Comparison of ENCODE assay signal across 18 mouse cellular contexts in the genomic region with DNA sequence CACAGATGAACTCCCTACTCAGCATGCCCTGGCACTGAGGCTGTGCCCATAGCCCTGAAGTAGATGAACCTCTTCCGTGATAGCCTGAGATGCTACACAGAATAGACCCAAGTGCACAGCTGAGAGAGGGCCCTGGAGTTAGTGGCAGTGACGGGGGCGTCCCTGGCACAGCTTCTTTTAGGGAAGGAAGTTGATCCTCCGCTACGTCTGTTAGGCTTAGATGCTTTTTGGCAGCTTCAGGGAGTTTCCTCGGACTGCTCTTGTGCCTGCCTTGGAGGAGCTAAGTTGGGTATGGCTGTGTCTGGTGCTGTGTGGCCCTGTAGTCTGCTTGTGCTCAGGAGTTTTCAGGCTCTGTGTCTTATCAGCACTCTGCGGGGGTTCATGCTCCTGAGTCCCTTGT. TPM values are rescaled to one million over a fixed set of nuclear protein-coding genes. Genes with fewer than 3 reads are reported as not detected.
DNase-seq lines count a peak whose midpoint lies in the region; ATAC-seq and TF ChIP-seq lines count a peak whose summit lies in the region.
"Had no signal": no experiment of that assay in that cellular context is flagged by ENCODE, and none has a peak within 500 bp of the region (broad histone marks: within the 10 kb centered on the region; RNA-seq: fewer than 3 reads in every experiment).

No protein-coding gene starts in this region.

- H3K4me1 ChIP-seq in E14TG2a.4 (replicated peaks; ENCODE audit: low read depth, low read length) = peaks cover 84% of the 10 kb centered on the region
- peaks cover 34% of the 10 kb centered on the region for H3K4me1 ChIP-seq in limb, embryonic 13.5 days

- peaks cover 58% of the 10 kb centered on the region for H3K36me3 ChIP-seq in E14TG2a.4 (ENCODE audit: insufficient read depth, low read length)
- peaks cover 38% of the 10 kb centered on the region for H3K36me3 ChIP-seq in limb, embryonic 13.5 days

- no peaks in the 10 kb centered on the region for H3K27me3 ChIP-seq in E14TG2a.4 (ENCODE audit: insufficient read depth, low read length)
- H3K27me3 ChIP-seq in limb, embryonic 13.5 days = no peaks in the 10 kb centered on the region

- H3K4me3 ChIP-seq in E14TG2a.4 (replicated peaks; ENCODE audit: low read length) = peak overlapping the region; percentile 32; the same call in 1 of the 2 replicates
- H3K4me3 ChIP-seq in limb, embryonic 13.5 days = no peak overlapping the region
- H3K4me3 ChIP-seq: myocyte had no signal

- ATAC-seq in limb, embryonic 13.5 days (ENCODE audit: low FRiP score, low read depth) = no peak

- WGBS in limb, embryonic 13.5 days = 84% methylated on average over 7 of the region's 7 CpGs

- no peak for TF ChIP-seq CTCF in E14TG2a.4 (conservative IDR thresholded peaks at IDR 0.05; ENCODE audit: low read length)

- peak; percentile 54 to 72 for DNase-seq in frontal cortex, postnatal 36 days (ENCODE audit: low spot score in 2 of 2)
- DNase-seq in frontal cortex, postnatal 25 days (ENCODE audit: low spot score in 2 of 2) = no peak
- DNase-seq in layer of hippocampus, postnatal 36 days = peak; percentile 48 to 55
- DNase-seq in layer of hippocampus, postnatal 25 days (ENCODE audit: extremely low spot score in 1 of 2, low spot score in 1 of 2) = no peak
- DNase-seq in thymus, postnatal 10 days (ENCODE audit: low spot score in 2 of 2) = no peak
- no peak for DNase-seq in natural killer cell, adult 2 months (ENCODE audit: low spot score in 2 of 2)
- DNase-seq: B cell, adult 2 months; cerebellum, adult 11 months; thymus, postnatal 25 days had no signal

- H3K9ac ChIP-seq in limb, embryonic 13.5 days = peak overlapping the region; percentile 53; the same call in 1 of the 2 replicates

- no peak overlapping the region for H3K4me2 ChIP-seq in limb, embryonic 13.5 days (replicated peaks)

- no peaks in the 10 kb centered on the region for H3K9me3 ChIP-seq in E14TG2a.4 (ENCODE audit: low read length)
- no peaks in the 10 kb centered on the region for H3K9me3 ChIP-seq in limb, embryonic 13.5 days

- H3K27ac ChIP-seq in limb, embryonic 13.5 days = no peak overlapping the region
- H3K27ac ChIP-seq: kidney, postnatal 0 days had no signal

RNA-seq across cellular contexts. Expression of a gene that starts 4.8 kb away (rescaled TPM):
- 10 to 100 TPM; 38.2 to 43.5 TPM for total RNA-seq in layer of hippocampus, postnatal 36 days (2021)
- 10 to 100 TPM; 36.9 to 40.0 TPM for total RNA-seq in layer of hippocampus, postnatal 25 days (2021)
- 22.2 and 24.7 TPM in 2 replicates for polyA plus RNA-seq in limb, embryonic 13.5 days (2015; fragmentation: Nextera tagmentation; extraction: Ambion mirVana)

RNA-seq across cellular contexts. Expression of a gene that starts 15.5 kb away (rescaled TPM):
- 100 to 1,000 TPM; 152 to 165 TPM for total RNA-seq in layer of hippocampus, postnatal 36 days (2021)
- total RNA-seq in layer of hippocampus, postnatal 25 days (2021) = 100 to 1,000 TPM; 160 to 178 TPM
- polyA plus RNA-seq in limb, embryonic 13.5 days (2015; fragmentation: Nextera tagmentation; extraction: Ambion mirVana) = 7.8 and 8.4 TPM in 2 replicates

RNA-seq across cellular contexts. Expression of a gene that starts 16.0 kb away (rescaled TPM):
- total RNA-seq in layer of hippocampus, postnatal 36 days (2021) = 1 to 10 TPM; 1.7 to 2.9 TPM
- total RNA-seq in layer of hippocampus, postnatal 25 days (2021) = 1 to 10 TPM; 2.1 to 2.9 TPM
- 0.80 TPM in 2 replicates for polyA plus RNA-seq in limb, embryonic 13.5 days (2015; fragmentation: Nextera tagmentation; extraction: Ambion mirVana)
- total RNA-seq: adrenal gland, postnatal 4 days; gastrocnemius, adult 18-20 months; MEL had no signal
- polyA plus RNA-seq: heart, embryonic 16.5 days; intestine, embryonic 14.5 days; myocyte had no signal

RNA-seq across cellular contexts. Expression of a gene that starts 21.7 kb away (rescaled TPM):
- total RNA-seq in layer of hippocampus, postnatal 36 days (2021) = 10 to 100 TPM; 17.0 to 22.7 TPM
- total RNA-seq in layer of hippocampus, postnatal 25 days (2021) = 10 to 100 TPM; 18.6 to 19.2 TPM
- 46.6 and 48.1 TPM in 2 replicates for polyA plus RNA-seq in limb, embryonic 13.5 days (2015; fragmentation: Nextera tagmentation; extraction: Ambion mirVana)

RNA-seq across cellular contexts. Expression of a gene that starts 21.8 kb away (rescaled TPM):
- 1 to 10 TPM; 2.5 to 3.0 TPM for total RNA-seq in layer of hippocampus, postnatal 36 days (2021)
- total RNA-seq in layer of hippocampus, postnatal 25 days (2021) = 1 to 10 TPM; 2.7 to 3.0 TPM
- polyA plus RNA-seq in limb, embryonic 13.5 days (2015; fragmentation: Nextera tagmentation; extraction: Ambion mirVana) = 2.5 and 3.1 TPM in 2 replicates

Comparison
In these comparisons a context has a peak if more than half of its experiments do, and no peak if none do; other contexts are left out.
1. DNase-seq: peak in frontal cortex, postnatal 36 days (2 of 2) and layer of hippocampus, postnatal 36 days (2 of 2); none in frontal cortex, postnatal 25 days (0 of 2), layer of hippocampus, postnatal 25 days (0 of 2), thymus, postnatal 10 days (0 of 2) and natural killer cell, adult 2 months (0 of 2).